Mouse (Mus musculus) urinary bladder, postnatal 25 days (tissue): ENCODE measurements around the gene Pes1.
"Not testable (repeated sequence)": the region's sequence is repeated elsewhere in the genome, so short reads cannot be mapped to it uniquely, and the experiment has no call there.

Experiments
- DNase-seq: peaks from one replicate; pipeline ENCODE4 v3.0.0; 2022; ENCODE audit warnings: low spot score

Gene Pes1

GRCm38 (mm10) chr11:4006462-4006861 lies 42.7 kb downstream of the Pes1 start:
- no peak for DNase-seq

- no peak for DNase-seq
Observed at GRCm38 (mm10) chr11:4012616-4013015, 48.8 kb downstream of the Pes1 start.

GRCm38 (mm10) chr11:4015796-4016195 lies 52.0 kb downstream of the Pes1 start:
- DNase-seq = not testable (repeated sequence)

- DNase-seq = not testable (repeated sequence)
Observed at GRCm38 (mm10) chr11:4022111-4022510, 58.3 kb downstream of the Pes1 start.

- DNase-seq = no peak
Observed at GRCm38 (mm10) chr11:4023321-4023720, 59.5 kb downstream of the Pes1 start.

- DNase-seq = no peak
Observed at GRCm38 (mm10) chr11:4027066-4027465, 63.3 kb downstream of the Pes1 start.

GRCm38 (mm10) chr11:4027561-4028334 lies 64.0 kb downstream of the Pes1 start:
- no peak for DNase-seq

GRCm38 (mm10) chr11:4029343-4029742 lies 65.6 kb downstream of the Pes1 start:
- DNase-seq = no peak
